Mouse (Mus musculus) ES-E14 (cell line): ENCODE measurements around the gene Zfr.

Source experiments
- CHD2 ChIP-seq: IDR thresholded peaks from 2 replicates; pipeline ENCODE4 v1.6.1; 2014; ENCODE audit warnings: mild to moderate bottlenecking, low read depth, low read length, inconsistent platforms
- MAFK ChIP-seq: IDR thresholded peaks from 2 replicates; pipeline ENCODE4 v1.6.1; 2014; ENCODE audit warnings: mild to moderate bottlenecking, low read depth, low read length, inconsistent platforms; ENCODE audit not compliant: insufficient read depth
- ZC3H11A ChIP-seq: IDR thresholded peaks from 2 replicates; pipeline ENCODE4 v1.6.1; 2012; ENCODE audit warnings: low read depth, mild to moderate bottlenecking, inconsistent platforms, low read length, borderline replicate concordance

- no peak for TF ChIP-seq CHD2
- TF ChIP-seq MAFK = no peak
- TF ChIP-seq ZC3H11A = no peak
These were observed at the start of gene Zfr for GRCm38 (mm10) chr15:12117242-12118092.
